Mouse (Mus musculus) small intestine, adult 2 months (tissue): ENCODE data around the gene Trim17.

ENCODE experiments used
- CTCF ChIP-seq: fragments of 200-500 bp; IDR thresholded peaks from 2 replicates; pipeline ENCODE4 v1.5.1; 2012; ENCODE audit warnings: low read depth, mild to moderate bottlenecking, control low read depth, inconsistent platforms, low read length, moderate library complexity, mixed read lengths; ENCODE audit not compliant: insufficient replicate concordance, insufficient read length; ENCODE audit errors: extremely low read depth
- POLR2A ChIP-seq: fragments of 200-500 bp; IDR thresholded peaks from 2 replicates; pipeline ENCODE4 v1.6.1; 2012; ENCODE audit warnings: low read depth, mild to moderate bottlenecking, control low read depth, inconsistent platforms, low read length, moderate library complexity

DNA sequence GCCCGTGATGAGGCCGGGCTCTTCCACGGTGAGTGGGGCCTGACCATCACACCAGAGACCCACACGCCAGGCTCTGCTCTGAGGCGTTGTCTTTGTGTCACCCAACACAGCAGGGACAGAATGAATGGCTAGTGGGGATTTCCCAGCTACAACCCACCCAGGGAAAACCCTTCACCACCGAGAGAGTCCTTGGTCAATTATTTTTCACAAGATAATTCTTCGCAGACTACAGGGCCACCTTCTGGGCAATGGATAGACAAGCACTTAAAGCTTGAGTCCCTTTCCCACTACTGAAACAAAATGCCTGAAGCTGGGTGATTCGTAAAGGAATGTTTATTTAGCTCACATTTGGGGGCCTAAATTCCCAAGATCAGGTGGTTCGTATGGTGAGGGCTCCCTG is 32.1 kb upstream of the Trim17 start:
- TF ChIP-seq POLR2A (no peak), CTCF (no peak)
